14 mouse cellular contexts compared by ENCODE assay signal in the genomic region with DNA sequence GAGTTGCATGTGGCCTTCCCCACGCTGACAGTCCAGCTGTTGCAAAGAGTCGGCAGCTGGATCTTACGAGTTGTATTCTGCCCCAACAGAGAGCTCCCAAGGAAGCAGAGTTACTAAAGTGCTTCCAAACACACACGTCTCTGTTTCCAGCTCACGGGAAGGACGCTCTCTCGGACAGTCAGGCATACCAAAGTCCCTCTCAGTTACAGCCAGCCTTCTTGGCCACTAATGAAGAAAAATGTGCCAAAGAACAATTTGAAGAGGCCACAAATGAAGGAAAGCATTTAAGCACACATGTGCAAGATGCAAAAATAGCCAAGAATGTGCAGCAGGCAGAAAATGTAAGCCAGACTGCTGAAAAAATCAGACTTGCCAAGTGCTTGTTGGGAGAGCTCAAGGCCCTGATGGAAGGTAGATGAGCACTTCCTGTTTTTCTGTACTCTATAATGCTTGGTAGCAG. TPM values are rescaled to one million over a fixed set of nuclear protein-coding genes. Genes with fewer than 3 reads are reported as not detected.
A peak's percentile ranks its signal among the peaks of the same experiment; 100 is the strongest.
DNase-seq lines count a peak whose midpoint lies in the region; ATAC-seq and TF ChIP-seq lines count a peak whose summit lies in the region.
"Had no signal": no experiment of that assay in that cellular context is flagged by ENCODE, and none has a peak within 500 bp of the region (broad histone marks: within the 10 kb centered on the region; RNA-seq: fewer than 3 reads in every experiment).

No protein-coding gene starts in this region.

- TF ChIP-seq CTCF in heart, postnatal 0 days (IDR thresholded peaks at IDR 0.05; ENCODE audit: low read depth): no peak

- no peaks in the 10 kb centered on the region for H3K9me3 ChIP-seq in embryonic facial prominence, embryonic 14.5 days (ENCODE audit: control insufficient read depth, low read length)
- no peaks in the 10 kb centered on the region for H3K9me3 ChIP-seq in heart, postnatal 0 days (replicated peaks; ENCODE audit: control insufficient read depth, low read length)
- H3K9me3 ChIP-seq: hindbrain, embryonic 13.5 days; neural tube, embryonic 13.5 days had no signal

- no peak for TF ChIP-seq EP300 in heart, postnatal 0 days (IDR thresholded peaks at IDR 0.05; ENCODE audit: low read depth)

- WGBS in embryonic facial prominence, embryonic 14.5 days: 65% methylated on average over 7 of the region's 7 CpGs
- 72% methylated on average over 7 of the region's 7 CpGs for WGBS in heart, postnatal 0 days

- H3K4me2 ChIP-seq in embryonic facial prominence, embryonic 14.5 days (ENCODE audit: low read depth, low read length): no peak overlapping the region
- no peak overlapping the region for H3K4me2 ChIP-seq in heart, postnatal 0 days (ENCODE audit: low read depth, low read length)
- H3K4me2 ChIP-seq: hindbrain, embryonic 13.5 days; neural tube, embryonic 13.5 days had no signal

- H3K27me3 ChIP-seq in embryonic facial prominence, embryonic 14.5 days (replicated peaks; ENCODE audit: control insufficient read depth, insufficient read depth, low read length): no peaks in the 10 kb centered on the region
- no peaks in the 10 kb centered on the region for H3K27me3 ChIP-seq in heart, postnatal 0 days (ENCODE audit: control insufficient read depth, insufficient read depth, low read length)
- H3K27me3 ChIP-seq: CH12.LX; hindbrain, embryonic 13.5 days; neural tube, embryonic 13.5 days had no signal

- no peak overlapping the region for H3K9ac ChIP-seq in embryonic facial prominence, embryonic 14.5 days (ENCODE audit: low read depth, low read length)
- H3K9ac ChIP-seq in heart, postnatal 0 days (replicated peaks; ENCODE audit: low read depth, low read length): no peak overlapping the region
- H3K9ac ChIP-seq: hindbrain, embryonic 13.5 days; neural tube, embryonic 13.5 days had no signal

- H3K4me1 ChIP-seq in embryonic facial prominence, embryonic 14.5 days (ENCODE audit: control insufficient read depth, insufficient read depth, low read length): no peaks in the 10 kb centered on the region
- H3K4me1 ChIP-seq in heart, postnatal 0 days (ENCODE audit: control insufficient read depth, insufficient read depth): no peaks in the 10 kb centered on the region
- H3K4me1 ChIP-seq: hindbrain, embryonic 13.5 days; neural tube, embryonic 13.5 days had no signal

- 0 out of 2 replicates have a peak, but pooled peaks have one; percentile 37 for ATAC-seq in embryonic facial prominence, embryonic 14.5 days (ENCODE audit: low read depth)
- ATAC-seq in heart, postnatal 0 days (ENCODE audit: insufficient read depth, low read depth): no peak; the same call in 1 of the 2 replicates

- H3K4me3 ChIP-seq in embryonic facial prominence, embryonic 14.5 days (ENCODE audit: low read depth, low read length): no peak overlapping the region
- no peak overlapping the region for H3K4me3 ChIP-seq in heart, postnatal 0 days (ENCODE audit: low read depth, low read length)
- H3K4me3 ChIP-seq: hindbrain, embryonic 13.5 days; neural tube, embryonic 13.5 days had no signal

- H3K27ac ChIP-seq in embryonic facial prominence, embryonic 14.5 days (replicated peaks; ENCODE audit: low read depth, low read length): peak overlapping the region; percentile 64
- H3K27ac ChIP-seq in heart, postnatal 0 days (ENCODE audit: low read depth): peak overlapping the region; percentile 53
- H3K27ac ChIP-seq: hindbrain, embryonic 13.5 days; macrophage; neural tube, embryonic 13.5 days had no signal

- peaks cover 37% of the 10 kb centered on the region for H3K36me3 ChIP-seq in embryonic facial prominence, embryonic 14.5 days (ENCODE audit: control insufficient read depth, insufficient read depth, low read length)
- H3K36me3 ChIP-seq in heart, postnatal 0 days (replicated peaks; ENCODE audit: control insufficient read depth, insufficient read depth, low read length): peaks cover 42% of the 10 kb centered on the region

- peak; percentile 11 for DNase-seq in kidney, postnatal 14 days
- no peak for DNase-seq in kidney, postnatal 25 days
- DNase-seq in embryonic facial prominence, embryonic 14.5 days (ENCODE audit: low spot score): peak; percentile 85
- DNase-seq in heart, postnatal 0 days (ENCODE audit: low spot score): peak; percentile 11
- peak; percentile 22 to 62 for DNase-seq in lung, postnatal 4 days
- no peak for DNase-seq in adrenal gland, postnatal 14 days
- DNase-seq in adrenal gland, postnatal 4 days (ENCODE audit: low spot score in 2 of 2): no peak
- DNase-seq in frontal cortex, postnatal 25 days (ENCODE audit: low spot score in 2 of 2): no peak
- DNase-seq: cerebellum, adult 18-20 months had no signal

RNA-seq across cellular contexts. Expression of a gene that starts 16.1 kb away (rescaled TPM):
- 5.9 and 7.5 TPM in 2 replicates for polyA plus RNA-seq in embryonic facial prominence, embryonic 14.5 days (2014; fragmentation: Nextera tagmentation; extraction: Ambion mirVana)
- 3.7 and 7.3 TPM in 2 replicates for total RNA-seq in heart, postnatal 0 days (2014; rRNA removed; ENCODE audit: low replicate concordance)
- polyA plus RNA-seq in heart, postnatal 0 days (2015; fragmentation: Nextera tagmentation; extraction: Ambion mirVana): 2.6 and 2.8 TPM in 2 replicates
- total RNA-seq in adrenal gland, postnatal 14 days (2021): 4.2 and 4.5 TPM in 2 replicates
- 1 to 10 TPM; 8.3 to 9.6 TPM for total RNA-seq in adrenal gland, postnatal 4 days (2021)

RNA-seq across cellular contexts. Expression of a gene that starts 38.5 kb away (rescaled TPM):
- polyA plus RNA-seq in embryonic facial prominence, embryonic 14.5 days (2014; fragmentation: Nextera tagmentation; extraction: Ambion mirVana): 15.5 and 18.1 TPM in 2 replicates
- total RNA-seq in heart, postnatal 0 days (2014; rRNA removed; ENCODE audit: low replicate concordance): 7.7 and 148 TPM in 2 replicates
- 5.9 and 6.2 TPM in 2 replicates for polyA plus RNA-seq in heart, postnatal 0 days (2015; fragmentation: Nextera tagmentation; extraction: Ambion mirVana)
- total RNA-seq in adrenal gland, postnatal 14 days (2021): 47.3 and 53.1 TPM in 2 replicates
- total RNA-seq in adrenal gland, postnatal 4 days (2021): 10 to 100 TPM; 50.8 to 66.3 TPM

RNA-seq across cellular contexts. Expression of a gene that starts 56.8 kb away (rescaled TPM):
- polyA plus RNA-seq in embryonic facial prominence, embryonic 14.5 days (2014; fragmentation: Nextera tagmentation; extraction: Ambion mirVana): not detected in 2 replicates
- total RNA-seq in heart, postnatal 0 days (2014; rRNA removed; ENCODE audit: low replicate concordance): 14.0 TPM in 1 of 2 replicates, not detected in the other
- polyA plus RNA-seq in heart, postnatal 0 days (2015; fragmentation: Nextera tagmentation; extraction: Ambion mirVana): 1.7 and 2.0 TPM in 2 replicates
- total RNA-seq in adrenal gland, postnatal 14 days (2021): not detected in 2 replicates
- total RNA-seq in adrenal gland, postnatal 4 days (2021): not detected
- total RNA-seq: CH12.LX; layer of hippocampus, postnatal 36 days had no signal
- polyA plus RNA-seq: hindbrain, embryonic 13.5 days; macrophage; neural tube, embryonic 13.5 days had no signal

Comparison
In these comparisons a context has a peak if more than half of its experiments do, and no peak if none do; other contexts are left out.
1. DNase-seq: peak in kidney, postnatal 14 days (single experiment), embryonic facial prominence, embryonic 14.5 days (single experiment), heart, postnatal 0 days (single experiment) and lung, postnatal 4 days (2 of 2); none in kidney, postnatal 25 days (0 of 2), adrenal gland, postnatal 14 days (single experiment), adrenal gland, postnatal 4 days (0 of 2) and frontal cortex, postnatal 25 days (0 of 2).